Mouse (Mus musculus) kidney, postnatal 10 days (tissue): ENCODE data around the gene Gm44805.
A peak's percentile ranks its signal among the peaks of the same experiment; 100 is the strongest.

Experiments
- DNase-seq: peaks from one replicate; pipeline ENCODE4 v3.0.0; 2021; ENCODE audit warnings: mixed read lengths

The Gm44805 gene

DNA sequence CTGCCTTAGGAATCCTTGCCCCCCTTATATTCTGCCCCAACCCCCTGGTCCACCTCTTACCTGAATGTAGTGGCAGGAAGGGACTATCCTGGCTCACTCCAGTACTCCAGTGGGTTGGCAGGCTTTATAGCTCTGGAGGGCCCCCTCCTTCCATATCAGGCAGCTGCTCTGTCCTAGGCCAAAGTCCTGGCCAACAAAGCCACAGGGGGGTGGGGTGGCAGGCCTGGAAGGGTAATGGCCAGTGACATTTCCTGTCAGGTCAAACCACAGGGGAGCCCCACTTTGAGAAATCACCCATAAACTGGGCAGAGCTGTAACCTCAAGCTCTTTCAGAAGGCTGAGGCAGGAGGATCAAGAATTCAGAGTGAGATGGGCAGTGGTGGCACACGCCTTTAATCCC is 4.6 kb downstream of the Gm44805 start:
- no peak for DNase-seq

GRCm38 (mm10) chr7:19675824-19676223 is 5.4 kb downstream of the Gm44805 start:
- no peak for DNase-seq

GRCm38 (mm10) chr7:19673083-19673699 is 8.0 kb downstream of the Gm44805 start:
- DNase-seq = peak; percentile 11

GRCm38 (mm10) chr7:19671511-19671910 is 9.7 kb downstream of the Gm44805 start:
- DNase-seq = no peak

DNA sequence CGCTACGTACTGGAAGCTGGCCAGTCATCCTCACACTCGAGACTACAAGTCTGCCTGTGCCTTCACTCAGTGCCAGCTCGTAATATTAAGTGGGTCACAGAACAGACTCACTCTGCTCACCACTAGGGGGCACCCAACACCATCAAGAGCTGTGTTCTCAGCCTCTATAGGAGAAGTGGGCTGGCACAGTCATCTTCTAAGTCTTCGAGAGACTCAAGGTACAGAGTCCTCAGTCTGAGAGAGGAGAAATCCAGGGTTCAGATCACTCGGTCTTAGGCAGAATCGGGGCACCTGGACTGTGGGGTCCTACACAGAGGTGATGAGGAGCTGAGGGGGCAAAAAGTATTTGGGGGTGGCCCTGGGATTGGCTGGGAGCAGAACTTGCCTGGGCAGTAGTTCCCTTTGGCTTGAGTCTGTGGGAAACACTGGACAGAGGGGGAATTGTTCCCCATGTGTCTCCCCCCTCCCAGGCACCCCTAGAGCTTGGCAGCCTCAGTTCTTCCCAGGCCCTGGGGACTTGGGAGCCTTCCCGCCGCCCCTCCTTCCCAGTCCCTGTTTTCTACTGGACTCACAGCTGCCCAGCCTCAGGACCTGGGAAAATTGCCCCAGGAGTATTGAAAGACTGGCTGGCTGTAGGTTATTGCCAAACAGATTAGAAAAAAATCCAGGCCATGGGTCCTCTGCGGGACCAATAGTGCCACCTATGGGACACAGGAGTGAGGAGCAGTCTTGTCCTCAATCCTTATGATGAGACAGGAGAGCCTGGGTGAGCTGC is 12.1 kb downstream of the Gm44805 start:
- DNase-seq = peak; percentile 96

DNA sequence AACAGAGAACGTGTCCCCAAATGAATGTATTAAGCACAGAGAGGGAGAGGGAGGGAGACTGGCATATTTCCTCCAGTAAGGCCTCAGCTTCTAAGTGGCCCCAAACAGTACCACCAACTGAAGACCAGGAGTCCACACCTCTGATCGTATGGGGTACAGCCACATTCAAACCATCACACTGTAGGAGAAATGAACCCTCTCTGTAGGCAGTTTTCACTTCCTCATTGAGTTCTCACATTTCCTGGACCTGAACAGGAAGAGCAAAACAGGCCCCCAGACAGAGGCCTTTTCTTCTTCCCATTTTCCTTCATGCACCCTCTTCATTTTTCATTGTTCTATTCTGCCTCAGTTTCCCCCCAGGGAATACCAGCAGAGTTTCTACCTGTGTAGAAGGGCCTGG is 13.8 kb downstream of the Gm44805 start:
- DNase-seq = no peak

- no peak for DNase-seq
These were observed 14.5 kb downstream of the Gm44805 start for GRCm38 (mm10) chr7:19666750-19667149.

DNA sequence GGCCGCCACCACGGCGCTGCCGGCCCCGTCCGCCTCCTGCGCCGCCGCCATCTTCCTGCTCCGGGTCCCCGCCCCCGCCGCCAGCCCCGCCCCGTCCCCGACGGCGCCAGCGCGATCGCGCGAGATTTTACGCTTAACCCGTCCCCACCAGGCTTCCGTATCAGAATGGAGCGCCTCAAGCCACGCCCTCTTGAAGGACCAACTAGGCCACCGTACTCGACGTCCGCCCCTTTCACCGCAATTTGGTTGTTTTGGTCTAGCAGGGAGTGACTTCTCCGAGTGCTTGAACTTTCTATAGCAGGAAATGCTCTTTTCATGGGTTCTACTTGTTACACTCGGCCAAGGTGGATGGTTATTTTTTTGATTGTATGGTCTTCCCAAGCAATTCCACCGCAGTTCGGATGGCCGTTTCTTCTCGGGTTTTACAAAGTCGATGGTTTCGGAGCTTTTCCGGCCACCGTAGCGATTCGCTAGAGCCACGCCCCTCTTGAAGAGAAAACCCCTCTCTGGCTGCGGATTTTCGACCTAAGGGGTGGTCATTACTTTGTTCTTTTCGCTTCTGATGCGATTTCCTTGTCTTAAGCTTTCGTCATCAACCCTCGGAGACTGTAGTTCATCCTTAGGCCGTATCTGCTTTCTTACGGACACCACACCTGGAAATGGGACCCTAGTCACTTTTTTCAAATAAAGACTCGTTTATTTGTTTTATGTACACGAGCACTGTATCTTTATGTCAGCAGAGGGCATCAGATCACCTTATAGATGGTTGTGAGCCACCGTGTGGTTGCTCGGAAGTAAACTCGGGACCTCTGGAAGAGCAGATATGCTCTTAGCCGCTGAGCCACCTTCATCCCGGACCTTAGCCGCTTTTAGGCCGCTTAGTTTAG is 16.0 kb downstream of the Gm44805 start, which contains the start of gene Clptm1:
Gene Clptm1, minus strand, starts transcription at position 79 of the 887 bp plus-strand sequence.
- peak; percentile 98 for DNase-seq

- DNase-seq = no peak
These were observed 16.7 kb downstream of the Gm44805 start for GRCm38 (mm10) chr7:19664455-19664954.

- DNase-seq = peak; percentile 20
These were observed 17.3 kb downstream of the Gm44805 start for GRCm38 (mm10) chr7:19663940-19664339.

DNA sequence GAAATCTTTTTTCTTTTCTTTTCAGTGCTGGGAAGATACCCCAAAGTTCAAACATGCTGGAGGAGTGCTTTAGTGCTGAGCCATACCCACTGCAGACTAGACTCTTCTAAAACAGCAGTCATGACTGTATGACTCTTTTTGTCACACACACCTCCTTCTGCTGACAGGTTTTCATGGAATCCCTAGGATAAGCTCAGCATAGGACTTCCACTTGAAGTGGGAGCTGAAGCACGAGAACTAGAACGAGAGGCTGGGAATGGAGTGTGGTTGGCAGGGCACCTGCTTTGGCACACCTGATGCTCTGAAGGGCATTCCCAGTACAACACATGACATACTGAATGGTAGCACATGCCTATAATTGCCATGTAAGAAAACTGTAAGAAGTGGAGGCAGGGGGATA is 28.6 kb downstream of the Gm44805 start:
- DNase-seq = no peak

DNA sequence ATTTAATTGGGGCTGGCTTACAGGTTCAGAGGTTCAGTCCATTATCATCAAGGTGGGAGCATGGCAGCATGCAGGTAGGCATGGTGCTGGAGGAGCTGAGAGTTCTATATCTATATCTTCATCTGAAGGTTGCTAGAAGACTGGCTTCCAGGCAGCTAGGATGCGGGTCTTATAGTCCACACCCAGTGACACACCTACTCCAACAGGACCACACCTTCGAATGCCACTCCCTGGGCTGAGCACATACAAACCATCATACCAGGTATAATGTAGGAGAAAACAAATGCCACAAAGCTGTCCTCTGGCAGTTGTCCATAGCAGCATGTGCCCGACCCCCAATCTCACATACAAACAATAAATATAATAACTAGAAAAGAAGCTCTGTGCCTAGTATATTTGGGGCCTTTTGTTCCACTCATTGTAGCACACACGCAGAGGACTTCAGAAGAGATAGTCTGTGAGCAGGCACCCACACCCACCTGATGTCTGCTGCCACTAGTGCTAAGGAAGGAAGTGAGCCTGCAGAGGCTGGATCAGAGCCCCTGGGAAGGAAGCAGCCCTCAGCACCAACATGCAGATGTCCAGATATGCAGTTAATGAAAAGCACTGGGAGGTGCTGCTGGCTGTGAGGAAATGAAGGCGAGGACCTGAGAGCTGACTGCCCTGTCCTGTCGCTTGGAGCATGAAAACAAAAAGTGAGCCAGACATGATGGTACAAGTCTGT is 30.0 kb downstream of the Gm44805 start:
- DNase-seq = peak; percentile 39

- no peak for DNase-seq
These were observed 40.0 kb downstream of the Gm44805 start for GRCm38 (mm10) chr7:19641223-19641622.

GRCm38 (mm10) chr7:19635074-19635827 is 46.0 kb downstream of the Gm44805 start:
- no peak for DNase-seq

GRCm38 (mm10) chr7:19634591-19634990 is 46.6 kb downstream of the Gm44805 start:
- DNase-seq = no peak

DNA sequence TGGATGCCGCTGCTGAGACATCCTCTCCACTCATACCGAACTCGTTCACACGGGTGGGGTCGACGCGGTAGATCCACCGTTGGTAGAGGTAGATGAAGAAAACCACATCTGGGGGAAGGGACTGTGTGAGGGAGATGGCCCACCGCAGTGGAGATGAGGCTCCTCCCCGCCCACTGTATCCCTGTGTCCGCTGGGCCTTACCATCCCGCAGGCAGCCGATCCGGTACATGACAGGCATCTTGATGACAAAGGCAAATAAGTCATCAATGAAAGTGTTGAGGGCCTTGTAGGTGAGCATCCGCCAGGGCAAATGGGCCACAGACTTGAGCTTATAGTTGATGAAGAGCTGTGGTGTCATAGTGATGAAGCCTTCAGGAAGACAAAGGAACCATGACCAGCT is 47.4 kb downstream of the Gm44805 start:
- no peak for DNase-seq

- no peak for DNase-seq
These were observed 48.0 kb downstream of the Gm44805 start for GRCm38 (mm10) chr7:19633197-19633596.

DNA sequence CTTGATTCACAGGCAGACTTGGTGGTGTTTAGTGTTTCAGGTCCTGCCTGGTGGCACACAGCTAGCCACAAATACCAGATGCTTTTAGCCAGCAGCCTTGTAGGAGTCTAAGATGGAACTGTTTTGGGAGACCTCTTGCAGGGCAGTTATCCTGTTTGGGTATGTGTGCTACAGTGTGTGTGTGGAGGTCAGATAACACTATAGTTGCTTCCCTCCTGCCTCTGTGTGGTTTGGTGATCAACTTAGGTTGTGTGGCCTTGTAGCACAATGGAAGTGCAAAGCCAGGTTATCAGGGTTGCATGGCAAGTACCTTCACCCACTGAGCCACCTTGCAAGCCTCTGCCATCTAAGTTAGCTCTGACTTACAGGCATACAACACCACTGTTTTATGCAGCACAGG is 48.5 kb downstream of the Gm44805 start:
- no peak for DNase-seq

DNA sequence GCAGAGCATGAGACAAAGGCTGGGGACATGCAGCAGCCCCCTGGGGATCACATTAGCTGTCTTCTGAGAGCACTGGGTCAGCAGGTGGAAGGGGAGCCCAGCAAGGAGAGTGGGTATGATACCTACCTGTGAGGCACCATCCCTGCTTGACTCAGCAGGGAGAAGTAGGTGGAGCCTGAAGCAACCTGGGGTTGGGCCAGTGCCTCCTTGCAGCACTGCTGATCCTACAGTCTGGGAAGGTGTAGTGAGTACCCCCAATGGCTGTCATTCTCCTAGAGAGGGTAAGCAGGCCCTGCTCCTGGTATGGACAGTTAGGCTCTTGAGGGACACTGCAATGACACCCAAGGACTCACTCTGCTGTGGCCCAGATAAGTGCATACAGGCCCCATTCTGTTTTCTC is 48.9 kb downstream of the Gm44805 start:
- no peak for DNase-seq

DNA sequence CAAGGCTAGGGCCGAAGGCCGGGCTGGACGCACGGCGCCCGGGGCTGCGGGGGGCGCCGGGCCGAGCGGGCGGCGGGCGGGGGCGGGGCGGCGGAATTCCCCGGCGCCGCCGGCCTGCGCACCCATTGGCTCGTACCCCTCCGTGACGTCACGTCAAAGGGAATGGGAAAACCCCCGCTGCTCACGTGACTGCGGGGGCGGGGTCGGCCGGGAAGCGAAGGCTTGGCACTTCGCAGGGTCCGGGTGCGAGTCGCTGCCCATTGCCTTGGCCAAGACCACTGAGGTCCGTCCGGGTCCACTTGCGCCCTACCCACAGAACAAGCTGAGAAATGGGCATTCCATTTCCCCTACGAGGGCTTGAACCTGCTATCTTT is 51.9 kb downstream of the Gm44805 start, which contains the start of gene Relb:
Gene Relb, minus strand, starts transcription at position 78 of the 374 bp plus-strand sequence.
- peak; percentile 97 for DNase-seq

- DNase-seq = peak; percentile 98
These were observed 52.5 kb downstream of the Gm44805 start for GRCm38 (mm10) chr7:19628536-19629360.
